Mouse (Mus musculus) thymus, adult 2 months (tissue): Measurements from ENCODE around the gene Cks1b.

Source experiments
- CTCF ChIP-seq: fragments of 200-500 bp; IDR thresholded peaks from 2 replicates; pipeline ENCODE4 v1.5.1; 2012; ENCODE audit warnings: mild to moderate bottlenecking, control low read depth, low read length, moderate library complexity, borderline replicate concordance; ENCODE audit not compliant: control insufficient read depth, poor library complexity, insufficient read depth; ENCODE audit errors: extremely low read depth
- POLR2A ChIP-seq: fragments of 200-500 bp; IDR thresholded peaks from 2 replicates; pipeline ENCODE4 v1.6.1; 2012; ENCODE audit warnings: mild to moderate bottlenecking, low read length, control low read depth, moderate library complexity; ENCODE audit not compliant: control insufficient read depth, poor library complexity, insufficient read depth; ENCODE audit errors: extremely low read depth

- TF ChIP-seq CTCF (no peak), POLR2A (no peak)
These were observed 52.4 kb downstream of the Cks1b start for GRCm38 (mm10) chr3:89365486-89366414.
